Comparison of ENCODE assay signal across 8 mouse cellular contexts in genomic region chr7:82869231-82870147, GRCm38 (mm10). TPM values are rescaled to one million over a fixed set of nuclear protein-coding genes. Genes with fewer than 3 reads are reported as not detected.
DNase-seq lines count a peak whose midpoint lies in the region; ATAC-seq and TF ChIP-seq lines count a peak whose summit lies in the region.

No protein-coding gene starts in this region.

- peak overlapping the region; percentile 94 for H3K4me2 ChIP-seq in heart, postnatal 0 days (ENCODE audit: low read depth, low read length)
- peak overlapping the region; percentile 92 for H3K4me2 ChIP-seq in liver, embryonic 13.5 days
- peak overlapping the region; percentile 95 for H3K4me2 ChIP-seq in neural tube, embryonic 13.5 days

- TF ChIP-seq POLR2A in embryonic fibroblast, embryonic 13.5 days (IDR thresholded peaks at IDR 0.05; ENCODE audit: low read depth, low read length), result no peak

- 23% methylated on average over 56 of the region's 56 CpGs for WGBS in heart, postnatal 0 days
- WGBS in liver, embryonic 13.5 days (ENCODE audit: insufficient replicate concordance), result 11% methylated on average over 56 of the region's 56 CpGs
- under 1% methylated on average over 56 of the region's 56 CpGs for WGBS in neural tube, embryonic 13.5 days

- TF ChIP-seq CTCF in embryonic fibroblast, embryonic 13.5 days (IDR thresholded peaks at IDR 0.05; ENCODE audit: borderline replicate concordance, insufficient read depth, low read length), result no peak
- no peak for TF ChIP-seq CTCF in heart, postnatal 0 days (IDR thresholded peaks at IDR 0.05; ENCODE audit: low read depth)

- H3K4me1 ChIP-seq in embryonic fibroblast, embryonic 13.5 days (ENCODE audit: control insufficient read depth, insufficient read depth, low read length), result no peaks in the 10 kb centered on the region
- H3K4me1 ChIP-seq in heart, postnatal 0 days (ENCODE audit: control insufficient read depth, insufficient read depth), result peaks cover 12% of the 10 kb centered on the region; the same call in 1 of the 2 replicates
- peaks cover 44% of the 10 kb centered on the region for H3K4me1 ChIP-seq in liver, embryonic 13.5 days (replicated peaks)
- peaks cover 40% of the 10 kb centered on the region for H3K4me1 ChIP-seq in neural tube, embryonic 13.5 days (replicated peaks)

- ATAC-seq in heart, postnatal 0 days (ENCODE audit: insufficient read depth, low read depth), result no peak
- ATAC-seq in liver, embryonic 13.5 days (ENCODE audit: low read depth), result no peak
- ATAC-seq in neural tube, embryonic 13.5 days (ENCODE audit: low read depth), result no peak

- no peaks in the 10 kb centered on the region for H3K27me3 ChIP-seq in heart, postnatal 0 days (ENCODE audit: control insufficient read depth, insufficient read depth, low read length)
- peaks cover 54% of the 10 kb centered on the region for H3K27me3 ChIP-seq in liver, embryonic 13.5 days
- H3K27me3 ChIP-seq in neural tube, embryonic 13.5 days, result no peaks in the 10 kb centered on the region

- no peak for TF ChIP-seq EP300 in heart, postnatal 0 days (IDR thresholded peaks at IDR 0.05; ENCODE audit: low read depth)

- peak overlapping the region; percentile 95 for H3K4me3 ChIP-seq in embryonic fibroblast, embryonic 13.5 days (ENCODE audit: insufficient read depth, low read length)
- H3K4me3 ChIP-seq in heart, postnatal 0 days (ENCODE audit: low read depth, low read length), result peak overlapping the region; percentile 85
- H3K4me3 ChIP-seq in liver, embryonic 13.5 days (replicated peaks), result peak overlapping the region; percentile 68
- peak overlapping the region; percentile 99 for H3K4me3 ChIP-seq in neural tube, embryonic 13.5 days

- peaks cover 14% of the 10 kb centered on the region for H3K36me3 ChIP-seq in heart, postnatal 0 days (replicated peaks; ENCODE audit: control insufficient read depth, insufficient read depth, low read length)
- H3K36me3 ChIP-seq in liver, embryonic 13.5 days, result no peaks in the 10 kb centered on the region
- peaks cover 31% of the 10 kb centered on the region for H3K36me3 ChIP-seq in neural tube, embryonic 13.5 days

- H3K9ac ChIP-seq in heart, postnatal 0 days (replicated peaks; ENCODE audit: low read depth, low read length), result peak overlapping the region; percentile 24; the same call in 1 of the 2 replicates
- H3K9ac ChIP-seq in liver, embryonic 13.5 days, result 0 out of 2 replicates have a peak overlapping the region, but pooled peaks have one; percentile 9
- peak overlapping the region; percentile 100 for H3K9ac ChIP-seq in neural tube, embryonic 13.5 days

- no peak overlapping the region for H3K27ac ChIP-seq in embryonic fibroblast, embryonic 13.5 days (ENCODE audit: insufficient read depth, low read length)
- H3K27ac ChIP-seq in heart, postnatal 0 days (ENCODE audit: low read depth), result no peak overlapping the region
- H3K27ac ChIP-seq in liver, embryonic 13.5 days, result no peak overlapping the region
- H3K27ac ChIP-seq in neural tube, embryonic 13.5 days (replicated peaks), result peak overlapping the region; percentile 100

- H3K9me3 ChIP-seq in heart, postnatal 0 days (replicated peaks; ENCODE audit: control insufficient read depth, low read length), result no peaks in the 10 kb centered on the region
- H3K9me3 ChIP-seq in liver, embryonic 13.5 days (replicated peaks), result no peaks in the 10 kb centered on the region
- no peaks in the 10 kb centered on the region for H3K9me3 ChIP-seq in neural tube, embryonic 13.5 days

- peak; percentile 12 for DNase-seq in ovary, adult 18-20 months (ENCODE audit: low spot score)
- no peak for DNase-seq in ovary, postnatal 14 days (ENCODE audit: low spot score)
- peak; percentile 44 for DNase-seq in heart, postnatal 0 days (ENCODE audit: low spot score)
- peak; percentile 80 to 83 for DNase-seq in kidney, postnatal 36 days
- peak; percentile 32 for DNase-seq in liver, embryonic 13.5 days
- peak; percentile 33 for DNase-seq in urinary bladder, postnatal 14 days (ENCODE audit: low spot score)

RNA-seq across cellular contexts. Expression of gene Mex3b, which starts 2.4 kb away (rescaled TPM):
- polyA plus RNA-seq in embryonic fibroblast, embryonic 13.5 days (2011; ENCODE audit: insufficient read length, low read depth, missing spikeins), result 18.9 and 23.6 TPM in 2 replicates
- total RNA-seq in heart, postnatal 0 days (2014; rRNA removed; ENCODE audit: low replicate concordance), result 14.4 and 15.2 TPM in 2 replicates
- polyA plus RNA-seq in heart, postnatal 0 days (2015; fragmentation: Nextera tagmentation; extraction: Ambion mirVana), result 3.2 and 3.3 TPM in 2 replicates
- polyA plus RNA-seq in liver, embryonic 13.5 days (2015; fragmentation: Nextera tagmentation; extraction: Ambion mirVana), result 0.68 and 1.1 TPM in 2 replicates
- polyA plus RNA-seq in neural tube, embryonic 13.5 days (2015; fragmentation: Nextera tagmentation; extraction: Ambion mirVana), result 31.8 and 39.2 TPM in 2 replicates

Comparison
In these comparisons a context has a peak if more than half of its experiments do, and no peak if none do; other contexts are left out.
1. H3K9ac ChIP-seq: peak in every context shown above with its lines; median percentile 100 in neural tube, embryonic 13.5 days; 24 in heart, postnatal 0 days; 9 in liver, embryonic 13.5 days.